Mouse (Mus musculus): ENCODE measurements around the gene Sptbn2. TPM values are rescaled to one million over a fixed set of nuclear protein-coding genes. Genes with fewer than 3 reads are reported as not detected.

Gene Sptbn2
- total and polyA plus RNA-seq, 3 experiments, result 0.31 to 0.79 TPM; not detected in 1

DNA sequence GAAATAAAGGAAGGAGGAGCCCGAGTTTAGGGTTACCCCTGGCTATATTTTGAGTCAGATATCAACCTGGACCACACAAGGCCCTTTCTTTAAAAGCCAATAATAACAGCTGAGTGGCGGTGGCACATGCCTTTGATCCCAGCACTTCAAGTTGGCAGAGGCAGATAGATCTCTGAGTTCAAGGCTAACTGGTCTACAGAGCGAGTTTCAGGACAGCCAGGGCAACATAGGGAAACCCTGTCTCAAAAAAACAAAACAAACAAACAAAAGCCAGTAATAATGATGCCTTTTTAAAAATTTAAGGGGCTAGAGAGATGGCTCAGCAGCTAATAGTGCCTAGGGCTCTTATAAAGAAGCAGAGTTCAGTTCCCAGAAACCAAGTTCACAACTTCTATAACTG is 16.6 kb upstream of the Sptbn2 start:
- Histone ChIP-seq H3K36me3 (ENCODE audit: control insufficient read depth in 1 of 2, insufficient read depth in 2 of 2, low read length in 2 of 2) (no peaks in the 10 kb centered on the region), H3K4me1 (ENCODE audit: control insufficient read depth in 1 of 2, insufficient read depth in 2 of 2, low read length in 2 of 2) (no peaks in the 10 kb centered on the region), H3K79me2 (ENCODE audit: control insufficient read depth, insufficient read depth, low read length, poor library complexity) (no peaks in the 10 kb centered on the region), H3K9ac (ENCODE audit: control insufficient read depth, low read depth, low read length, poor library complexity, severe bottlenecking) (no peak overlapping the region), H3K27ac (ENCODE audit: control insufficient read depth, low read depth, low read length) (no peak overlapping the region), H3K9me3 (replicated peaks; ENCODE audit: insufficient read depth, low read length) (no peaks in the 10 kb centered on the region), H3K27me3 (ENCODE audit: control insufficient read depth in 1 of 2, insufficient read depth in 2 of 2, low read length in 2 of 2) (peaks cover 33 to 40% of the 10 kb centered on the region in 2 experiments), H3K4me3 (ENCODE audit: control insufficient read depth in 1 of 2, insufficient read depth in 1 of 2, low read depth in 2 of 2, low read length in 2 of 2) (no peak overlapping the region)
- TF ChIP-seq CHD1 (IDR thresholded peaks at IDR 0.05; ENCODE audit: low read depth, low read length) (no peak), GABPA (IDR thresholded peaks at IDR 0.05; ENCODE audit: low read depth, low read length) (no peak), SIN3A (IDR thresholded peaks at IDR 0.05; ENCODE audit: low read length) (no peak), TCF12 (IDR thresholded peaks at IDR 0.05; ENCODE audit: low read depth, low read length) (no peak), ZKSCAN1 (IDR thresholded peaks at IDR 0.05; ENCODE audit: low read depth, low read length) (no peak), MAFK (IDR thresholded peaks at IDR 0.05; ENCODE audit: borderline replicate concordance, low read depth, low read length) (no peak), CTCF (IDR thresholded peaks at IDR 0.05 in 2 of 3, conservative IDR thresholded peaks at IDR 0.05 in 1 of 3; ENCODE audit: control insufficient read depth in 1 of 3, insufficient read depth in 1 of 3, low read depth in 2 of 3, low read length in 3 of 3, poor library complexity in 1 of 3, severe bottlenecking in 1 of 3) (no peak), RCOR1 (IDR thresholded peaks at IDR 0.05; ENCODE audit: low read depth, low read length) (no peak), MAX (IDR thresholded peaks at IDR 0.05; ENCODE audit: low read length) (no peak), MEF2A (IDR thresholded peaks at IDR 0.05; ENCODE audit: extremely low read depth, insufficient replicate concordance, low read depth, low read length, poor library complexity, severe bottlenecking) (no peak), CHD2 (IDR thresholded peaks at IDR 0.05; ENCODE audit: low read length) (no peak), GATA1 (IDR thresholded peaks at IDR 0.05; ENCODE audit: low read depth, low read length) (no peak)
- DNase-seq (ENCODE audit: low read depth, low spot score), result no peak

DNA sequence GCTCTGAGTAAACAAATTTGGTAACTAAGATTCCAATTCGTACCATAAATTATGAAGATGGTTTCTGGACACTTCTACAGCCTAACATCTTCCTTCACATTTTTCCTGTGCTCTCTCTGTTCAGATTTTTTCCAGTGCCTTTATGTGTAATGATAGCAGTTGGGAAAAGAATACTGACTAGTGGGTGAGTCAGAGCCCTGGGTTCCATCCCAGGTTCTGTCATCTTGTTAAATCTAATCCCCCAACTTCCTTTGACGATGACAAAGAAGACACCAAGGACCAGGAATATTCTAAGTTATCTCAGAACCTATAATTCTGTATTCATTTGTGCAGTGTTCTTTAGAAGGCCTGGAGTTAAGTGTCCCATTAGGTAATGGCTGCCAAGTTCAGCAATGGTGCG is 13.8 kb upstream of the Sptbn2 start:
- Histone ChIP-seq H3K9me3 (replicated peaks; ENCODE audit: insufficient read depth, low read length) (no peaks in the 10 kb centered on the region), H3K4me1 (ENCODE audit: control insufficient read depth in 1 of 2, insufficient read depth in 2 of 2, low read length in 2 of 2) (no peaks in the 10 kb centered on the region), H3K79me2 (ENCODE audit: control insufficient read depth, insufficient read depth, low read length, poor library complexity) (no peaks in the 10 kb centered on the region), H3K36me3 (ENCODE audit: control insufficient read depth in 1 of 2, insufficient read depth in 2 of 2, low read length in 2 of 2) (no peaks in the 10 kb centered on the region), H3K9ac (ENCODE audit: control insufficient read depth, low read depth, low read length, poor library complexity, severe bottlenecking) (no peak overlapping the region), H3K4me3 (ENCODE audit: control insufficient read depth in 1 of 2, insufficient read depth in 1 of 2, low read depth in 2 of 2, low read length in 2 of 2) (no peak overlapping the region), H3K27ac (ENCODE audit: control insufficient read depth, low read depth, low read length) (no peak overlapping the region), H3K27me3 (ENCODE audit: control insufficient read depth in 1 of 2, insufficient read depth in 2 of 2, low read length in 2 of 2) (peaks cover 37 to 42% of the 10 kb centered on the region in 2 experiments)
- TF ChIP-seq ETS1 (IDR thresholded peaks at IDR 0.05; ENCODE audit: low read depth, low read length), result no peak
- no peak for TF ChIP-seq CHD1 (IDR thresholded peaks at IDR 0.05; ENCODE audit: low read depth, low read length)
- TF ChIP-seq MAFK (IDR thresholded peaks at IDR 0.05; ENCODE audit: borderline replicate concordance, low read depth, low read length), result no peak
- no peak for TF ChIP-seq CTCF (IDR thresholded peaks at IDR 0.05 in 2 of 3, conservative IDR thresholded peaks at IDR 0.05 in 1 of 3; ENCODE audit: control insufficient read depth in 1 of 3, insufficient read depth in 1 of 3, low read depth in 2 of 3, low read length in 3 of 3, poor library complexity in 1 of 3, severe bottlenecking in 1 of 3)
- no peak for TF ChIP-seq POLR2AphosphoS2 (IDR thresholded peaks at IDR 0.05; ENCODE audit: low read length)
- TF ChIP-seq MAZ (IDR thresholded peaks at IDR 0.05; ENCODE audit: low read depth, low read length), result no peak
- no peak for TF ChIP-seq USF1 (IDR thresholded peaks at IDR 0.05; ENCODE audit: low read depth, low read length)
- TF ChIP-seq ZC3H11A (IDR thresholded peaks at IDR 0.05; ENCODE audit: low read depth, low read length), result no peak
- no peak for DNase-seq (ENCODE audit: low read depth, low spot score)
